Comparison of ENCODE assay signal across 22 mouse cellular contexts in the genomic region with DNA sequence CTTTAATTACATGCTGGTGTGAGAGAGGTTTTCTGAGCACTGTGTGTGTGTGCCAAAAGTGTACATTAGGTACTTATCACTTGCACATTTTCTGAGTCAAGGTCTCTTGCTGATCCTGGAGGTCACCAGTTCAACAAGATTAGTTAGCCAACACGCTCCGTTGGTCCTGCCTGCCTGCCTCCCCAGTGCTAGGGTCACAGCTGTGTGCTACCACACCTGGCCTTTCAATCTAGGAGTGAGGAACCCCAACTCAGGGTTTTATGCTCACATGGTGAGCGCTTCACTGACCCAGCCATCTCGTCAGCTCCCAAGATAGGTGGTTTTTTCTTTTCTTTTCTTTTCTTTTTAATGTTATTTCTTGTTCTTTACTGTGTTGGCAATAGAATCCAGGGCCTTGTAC. TPM values are rescaled to one million over a fixed set of nuclear protein-coding genes. Genes with fewer than 3 reads are reported as not detected.
A peak's percentile ranks its signal among the peaks of the same experiment; 100 is the strongest.
DNase-seq lines count a peak whose midpoint lies in the region; ATAC-seq and TF ChIP-seq lines count a peak whose summit lies in the region.
"Had no signal": no experiment of that assay in that cellular context is flagged by ENCODE, and none has a peak within 500 bp of the region (broad histone marks: within the 10 kb centered on the region; RNA-seq: fewer than 3 reads in every experiment).

No protein-coding gene starts in this region.

- 51% methylated on average over 4 of the region's 4 CpGs for WGBS in kidney, postnatal 0 days
- WGBS in liver, embryonic 13.5 days (ENCODE audit: insufficient replicate concordance) = 69% methylated on average over 4 of the region's 4 CpGs
- 71% methylated on average over 4 of the region's 4 CpGs for WGBS in liver, postnatal 0 days (ENCODE audit: insufficient replicate concordance)
- 78% methylated on average over 4 of the region's 4 CpGs for WGBS in liver, embryonic 16.5 days (ENCODE audit: insufficient replicate concordance)

- H3K27me3 ChIP-seq in kidney, postnatal 0 days (ENCODE audit: insufficient read depth, low read length) = no peaks in the 10 kb centered on the region
- no peaks in the 10 kb centered on the region for H3K27me3 ChIP-seq in liver, embryonic 13.5 days
- H3K27me3 ChIP-seq in liver, postnatal 0 days (ENCODE audit: insufficient read depth, low read length) = no peaks in the 10 kb centered on the region
- no peaks in the 10 kb centered on the region for H3K27me3 ChIP-seq in liver, embryonic 16.5 days (ENCODE audit: control insufficient read depth, insufficient read depth, low read depth, low read length)
- H3K27me3 ChIP-seq: forebrain, embryonic 13.5 days; hindbrain, embryonic 13.5 days had no signal

- no peak for DNase-seq in kidney, postnatal 0 days (ENCODE audit: low spot score)
- no peak for DNase-seq in kidney, adult 18-20 months
- no peak for DNase-seq in liver, embryonic 13.5 days
- DNase-seq in liver, postnatal 0 days = no peak
- peak; percentile 40 for DNase-seq in yolk sac, embryonic 10.5 days (ENCODE audit: low spot score)
- no peak for DNase-seq in right cerebral cortex, postnatal 4 days
- DNase-seq: adrenal gland, adult 8-10 months; adrenal gland, postnatal 36 days; cerebellum, adult 18-20 months; cerebellum, adult 9-10 months; cerebellum, postnatal 14 days; gastrocnemius, postnatal 10 days; gastrocnemius, postnatal 36 days had no signal

- H3K9me3 ChIP-seq in kidney, postnatal 0 days (replicated peaks; ENCODE audit: low read length) = no peaks in the 10 kb centered on the region
- H3K9me3 ChIP-seq in liver, embryonic 13.5 days (replicated peaks) = no peaks in the 10 kb centered on the region
- H3K9me3 ChIP-seq in liver, postnatal 0 days (ENCODE audit: low read length) = no peaks in the 10 kb centered on the region
- H3K9me3 ChIP-seq in liver, embryonic 16.5 days (replicated peaks; ENCODE audit: control insufficient read depth, low read length) = no peaks in the 10 kb centered on the region
- H3K9me3 ChIP-seq: forebrain, embryonic 10.5 days; hindbrain, embryonic 10.5 days; hindbrain, embryonic 13.5 days had no signal

- no peak overlapping the region for H3K4me3 ChIP-seq in kidney, postnatal 0 days (replicated peaks; ENCODE audit: low read depth, low read length)
- H3K4me3 ChIP-seq in liver, embryonic 13.5 days (replicated peaks) = no peak overlapping the region
- no peak overlapping the region for H3K4me3 ChIP-seq in liver, postnatal 0 days (ENCODE audit: low read depth, low read length)
- no peak overlapping the region for H3K4me3 ChIP-seq in liver, embryonic 16.5 days (ENCODE audit: low read depth, low read length)
- H3K4me3 ChIP-seq: forebrain, embryonic 10.5 days; forebrain, embryonic 13.5 days; hindbrain, embryonic 10.5 days; hindbrain, embryonic 13.5 days had no signal

- H3K9ac ChIP-seq in kidney, postnatal 0 days (ENCODE audit: low read depth, low read length) = no peak overlapping the region
- H3K9ac ChIP-seq in liver, embryonic 13.5 days = no peak overlapping the region
- no peak overlapping the region for H3K9ac ChIP-seq in liver, postnatal 0 days (replicated peaks)
- H3K9ac ChIP-seq in liver, embryonic 16.5 days (ENCODE audit: low read depth, low read length) = no peak overlapping the region
- H3K9ac ChIP-seq: forebrain, embryonic 13.5 days; hindbrain, embryonic 13.5 days had no signal

- no peak overlapping the region for H3K27ac ChIP-seq in kidney, postnatal 0 days
- no peak overlapping the region for H3K27ac ChIP-seq in liver, embryonic 13.5 days
- H3K27ac ChIP-seq in liver, postnatal 0 days (ENCODE audit: low read depth) = no peak overlapping the region
- H3K27ac ChIP-seq in liver, embryonic 16.5 days (ENCODE audit: low read length) = no peak overlapping the region
- H3K27ac ChIP-seq: forebrain, embryonic 10.5 days; forebrain, embryonic 13.5 days; hindbrain, embryonic 10.5 days; hindbrain, embryonic 13.5 days had no signal

- H3K4me2 ChIP-seq in kidney, postnatal 0 days (ENCODE audit: low read length) = no peak overlapping the region
- H3K4me2 ChIP-seq in liver, embryonic 13.5 days = no peak overlapping the region
- H3K4me2 ChIP-seq in liver, postnatal 0 days (ENCODE audit: low read depth, low read length) = no peak overlapping the region
- no peak overlapping the region for H3K4me2 ChIP-seq in liver, embryonic 16.5 days (ENCODE audit: low read depth, low read length)
- H3K4me2 ChIP-seq: forebrain, embryonic 13.5 days; heart, embryonic 11.5 days; hindbrain, embryonic 13.5 days had no signal

- TF ChIP-seq EP300 in liver, postnatal 0 days (IDR thresholded peaks at IDR 0.05; ENCODE audit: low read depth) = no peak

- TF ChIP-seq CTCF in kidney, postnatal 0 days (IDR thresholded peaks at IDR 0.05; ENCODE audit: low read depth) = no peak
- no peak for TF ChIP-seq CTCF in liver, postnatal 0 days (IDR thresholded peaks at IDR 0.05; ENCODE audit: low read depth)

- H3K36me3 ChIP-seq in kidney, postnatal 0 days (ENCODE audit: insufficient read depth, low read length) = no peaks in the 10 kb centered on the region
- H3K36me3 ChIP-seq in liver, embryonic 13.5 days = no peaks in the 10 kb centered on the region
- H3K36me3 ChIP-seq in liver, postnatal 0 days (replicated peaks; ENCODE audit: insufficient read depth, low read length) = no peaks in the 10 kb centered on the region
- H3K36me3 ChIP-seq in liver, embryonic 16.5 days (ENCODE audit: control insufficient read depth, insufficient read depth) = no peaks in the 10 kb centered on the region
- H3K36me3 ChIP-seq: hindbrain, embryonic 10.5 days; hindbrain, embryonic 13.5 days had no signal

- 0 out of 2 replicates have a peak, but pooled peaks have one; percentile 3 for ATAC-seq in kidney, postnatal 0 days (replicated peaks; ENCODE audit: low FRiP score, low read depth)
- 0 out of 2 replicates have a peak, but pooled peaks have one; percentile 32 for ATAC-seq in liver, embryonic 13.5 days (ENCODE audit: low read depth)
- ATAC-seq in liver, postnatal 0 days = no peak
- peak; percentile 54; the same call in 1 of the 2 replicates for ATAC-seq in liver, embryonic 16.5 days (ENCODE audit: low read depth)
- ATAC-seq: activated CD4-positive, CD25-positive, alpha-beta regulatory T cell, adult 4 months; forebrain, embryonic 13.5 days; forebrain, embryonic 16.5 days; hindbrain, embryonic 16.5 days had no signal

- 0 out of 2 replicates have a peak, but pooled peaks cover 3% of the 10 kb centered on the region for H3K4me1 ChIP-seq in kidney, postnatal 0 days (replicated peaks; ENCODE audit: insufficient read depth, low read length)
- H3K4me1 ChIP-seq in liver, embryonic 13.5 days (replicated peaks) = peaks cover 32% of the 10 kb centered on the region
- peaks cover 16% of the 10 kb centered on the region for H3K4me1 ChIP-seq in liver, postnatal 0 days (ENCODE audit: insufficient read depth)
- peaks cover 7% of the 10 kb centered on the region for H3K4me1 ChIP-seq in liver, embryonic 16.5 days (ENCODE audit: control insufficient read depth, low read depth, low read length)
- H3K4me1 ChIP-seq: hindbrain, embryonic 10.5 days had no signal

RNA-seq across cellular contexts. Expression of a gene that starts 11.6 kb away (rescaled TPM):
- polyA plus RNA-seq in kidney, postnatal 0 days (2015; fragmentation: Nextera tagmentation; extraction: Ambion mirVana) = 1.9 TPM in 2 replicates
- 2.4 and 3.0 TPM in 2 replicates for polyA plus RNA-seq in liver, embryonic 13.5 days (2015; fragmentation: Nextera tagmentation; extraction: Ambion mirVana)
- polyA plus RNA-seq in liver, postnatal 0 days (2015; fragmentation: Nextera tagmentation; extraction: Ambion mirVana) = 1.3 and 1.5 TPM in 2 replicates
- 2.9 and 3.1 TPM in 2 replicates for polyA plus RNA-seq in liver, embryonic 16.5 days (2015; fragmentation: Nextera tagmentation; extraction: Ambion mirVana)
